Mouse (Mus musculus) intestine, embryonic 14.5 days (tissue): Measurements from ENCODE around the gene Clstn1. TPM values are rescaled to one million over a fixed set of nuclear protein-coding genes. Genes with fewer than 3 reads are reported as not detected.

Experiments used
- microRNA-seq: library from miRNA; unstranded; fragments of <30 nt; microRNA quantifications from one replicate; pipeline ENCODE4, GENCODE M21; 2016
- polyA plus RNA-seq: library from polyadenylated mRNA; unstranded; fragments of >200 nt; fragmentation: Nextera tagmentation; extraction: Ambion mirVana; gene quantifications from 2 replicates; pipeline ENCODE4 v1.2.1, GENCODE M21; 2014

Clstn1 gene
- polyA plus RNA-seq, 1 experiment from 2014 or later, result 30.8 TPM

Small RNAs within 50 kb of the gene (microRNA-seq; reads per million reads assigned to microRNA genes)
- gene Mir5616 (0.85 reads per million, percentile 4 among the genes with 10 or more reads in this experiment), gene Mir7023 (not detected)

Other genes with a start within 250 kb of the Clstn1 start
- gene Ube4b, start 159.7 kb upstream of the Clstn1 start, polyA plus RNA-seq, result 40.8 and 42.5 TPM in 2 replicates
- 0.63 and 1.5 TPM in 2 replicates for gene Rbp7, start 131.5 kb upstream of the Clstn1 start, polyA plus RNA-seq
- gene Tmem274, start 109.1 kb upstream of the Clstn1 start, polyA plus RNA-seq, result 0.83 TPM in 1 of 2 replicates, not detected in the other
- gene Nmnat1, start 101.3 kb upstream of the Clstn1 start, polyA plus RNA-seq, result 12.0 and 13.7 TPM in 2 replicates
- 42.2 and 46.5 TPM in 2 replicates for gene Lzic, start 101.2 kb upstream of the Clstn1 start, polyA plus RNA-seq
- gene Ctnnbip1, start 68.2 kb upstream of the Clstn1 start, polyA plus RNA-seq, result 53.0 and 54.3 TPM in 2 replicates
- gene Pik3cd, start 116.1 kb downstream of the Clstn1 start, polyA plus RNA-seq, result 5.2 and 5.8 TPM in 2 replicates
- 22.2 and 22.9 TPM in 2 replicates for gene Tmem201, start 151.6 kb downstream of the Clstn1 start, polyA plus RNA-seq
- gene Slc25a33, start 187.8 kb downstream of the Clstn1 start, polyA plus RNA-seq, result 11.6 and 12.8 TPM in 2 replicates